Mouse (Mus musculus) ZHBTc4 (cell line): ENCODE data around the gene Sparcl1.

Experiments used
- DNase-seq: peaks from one replicate; pipeline ENCODE4 v3.0.0-alpha.2; 2011; ENCODE audit warnings: low read depth, low spot score

The Sparcl1 gene

DNA sequence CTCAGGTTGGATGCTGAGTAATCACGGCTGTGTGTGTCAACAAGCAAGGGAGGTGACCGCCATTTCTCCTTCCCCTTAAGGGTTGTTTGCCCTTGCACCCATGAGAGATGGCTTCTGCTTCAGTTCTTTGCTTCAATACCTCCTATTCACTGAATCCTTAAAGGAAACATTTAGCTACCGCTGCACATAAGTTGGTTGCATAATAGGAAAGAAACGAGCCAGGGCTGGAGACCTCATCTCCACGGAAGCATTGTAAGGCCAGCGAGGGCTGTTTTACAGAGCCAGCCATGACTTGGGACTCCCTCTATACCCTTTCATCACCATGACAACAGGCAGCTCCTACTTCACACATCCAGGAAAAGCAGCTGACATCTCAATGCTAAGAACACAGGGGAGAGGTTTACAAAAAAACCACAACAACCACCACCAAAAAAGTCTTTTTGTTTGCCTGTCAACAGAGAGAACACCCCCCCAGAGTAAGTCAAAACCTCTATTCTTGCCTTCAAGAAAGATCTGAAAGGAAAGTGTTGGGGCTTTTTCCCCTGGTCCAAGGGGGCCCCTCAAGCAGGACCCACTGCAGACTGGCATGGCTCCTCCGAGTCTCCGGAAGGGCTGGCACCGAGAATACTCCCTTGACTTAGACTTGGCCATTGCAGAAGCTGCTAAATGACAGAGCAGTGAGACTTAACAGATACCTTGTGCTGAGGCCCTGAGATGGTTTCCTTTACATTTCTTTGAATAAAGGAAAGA lies 3.2 kb downstream of the Sparcl1 start:
- peak; percentile 72 for DNase-seq

DNA sequence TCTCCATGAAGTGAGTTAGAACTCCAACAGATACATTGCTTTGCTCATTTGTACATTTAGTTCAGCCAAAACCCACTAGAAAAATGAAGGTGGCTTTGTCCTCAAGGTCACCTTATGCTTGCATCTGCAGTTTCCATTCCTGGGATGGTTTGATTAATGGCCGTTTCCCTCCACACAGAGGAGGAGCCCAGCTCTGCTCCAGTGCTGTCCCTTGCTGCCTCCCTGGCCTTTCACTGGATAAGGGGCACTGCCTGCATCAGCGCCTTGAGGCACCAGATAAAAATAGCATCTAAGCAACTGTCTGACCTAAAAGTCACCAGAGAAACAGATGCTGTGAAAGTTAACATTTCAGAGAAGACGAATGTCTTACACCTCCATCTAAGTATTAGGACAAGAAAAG lies 4.0 kb downstream of the Sparcl1 start:
- DNase-seq, result peak; percentile 69

DNA sequence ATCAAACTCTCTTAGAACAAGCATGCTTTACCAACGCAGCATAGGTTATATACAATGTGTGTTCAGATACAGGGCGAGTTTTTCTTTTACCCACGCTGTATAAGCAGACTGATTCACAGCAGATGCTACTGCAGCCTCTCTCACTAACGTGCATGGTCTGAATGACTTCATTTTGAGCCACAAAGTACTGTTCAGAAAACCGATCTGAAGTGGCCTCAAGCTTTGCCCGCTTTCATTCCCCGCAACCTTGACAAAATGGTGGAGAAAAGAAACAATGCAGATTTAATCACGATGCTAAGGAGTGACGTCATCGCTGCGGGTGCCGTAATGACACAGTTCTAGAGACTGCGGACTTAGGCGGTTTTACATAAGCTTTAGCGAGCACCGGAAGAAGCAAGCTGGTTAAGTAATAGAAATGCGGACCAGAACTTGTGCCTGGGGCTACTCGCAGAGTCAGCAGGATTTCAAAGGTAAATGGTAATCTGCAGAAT lies 4.6 kb downstream of the Sparcl1 start:
- DNase-seq, result peak; percentile 95

DNA sequence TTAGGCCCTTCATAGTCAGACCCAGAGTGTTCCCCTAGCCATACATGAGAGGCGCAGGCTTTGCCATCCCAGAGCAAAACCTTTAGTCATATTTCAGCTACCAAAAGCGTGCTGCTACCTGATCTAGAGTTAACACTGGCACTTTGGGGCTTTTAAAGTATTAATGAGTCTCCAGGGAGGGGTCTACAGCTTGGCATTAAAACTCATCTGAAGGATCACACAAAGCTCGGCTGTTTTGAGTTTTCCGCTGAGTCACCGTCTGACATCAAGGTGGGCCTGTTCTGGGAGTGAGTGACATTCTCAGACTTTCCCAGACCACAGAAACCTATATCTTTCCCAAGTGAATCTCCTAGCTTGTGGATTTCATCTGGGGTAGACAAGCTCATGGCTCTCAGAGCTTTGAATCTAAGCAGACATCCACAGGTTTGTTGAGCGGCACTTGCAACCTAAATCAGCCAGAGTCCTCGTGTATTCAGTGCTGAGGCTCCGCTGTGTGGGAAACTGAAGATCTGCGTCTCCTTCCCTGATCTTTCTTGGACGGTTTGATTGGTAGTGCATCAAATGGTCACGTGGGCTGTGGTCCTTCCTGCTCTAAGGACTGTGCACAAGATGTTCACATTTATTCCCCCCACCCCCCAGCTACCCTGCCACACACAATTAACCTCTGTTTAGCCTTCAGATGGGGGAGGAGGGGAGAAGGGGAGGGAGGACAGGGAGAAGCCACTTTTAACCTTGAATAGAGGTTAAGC lies 5.2 kb downstream of the Sparcl1 start:
- peak; percentile 71 for DNase-seq

DNA sequence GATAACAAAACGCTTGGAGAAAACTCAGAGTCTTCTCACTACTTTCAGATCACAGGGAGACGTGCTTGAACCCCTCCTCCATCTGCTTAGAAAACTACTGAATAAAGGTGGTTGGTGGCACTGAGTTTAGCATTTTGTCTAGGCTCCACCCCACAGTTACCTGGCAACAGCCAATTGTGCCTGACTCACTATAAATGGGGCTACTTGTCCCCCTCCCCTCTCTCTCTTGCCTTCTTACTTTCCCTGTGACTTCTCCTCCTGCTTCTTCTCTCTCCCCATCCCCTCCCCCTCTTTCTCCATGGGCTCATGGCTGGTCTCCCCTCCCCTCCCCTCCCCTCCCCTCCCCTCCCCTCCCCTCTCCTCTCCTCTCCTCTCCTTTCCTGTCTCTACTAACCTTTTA lies 9.4 kb downstream of the Sparcl1 start:
- DNase-seq, result peak; percentile 79

DNA sequence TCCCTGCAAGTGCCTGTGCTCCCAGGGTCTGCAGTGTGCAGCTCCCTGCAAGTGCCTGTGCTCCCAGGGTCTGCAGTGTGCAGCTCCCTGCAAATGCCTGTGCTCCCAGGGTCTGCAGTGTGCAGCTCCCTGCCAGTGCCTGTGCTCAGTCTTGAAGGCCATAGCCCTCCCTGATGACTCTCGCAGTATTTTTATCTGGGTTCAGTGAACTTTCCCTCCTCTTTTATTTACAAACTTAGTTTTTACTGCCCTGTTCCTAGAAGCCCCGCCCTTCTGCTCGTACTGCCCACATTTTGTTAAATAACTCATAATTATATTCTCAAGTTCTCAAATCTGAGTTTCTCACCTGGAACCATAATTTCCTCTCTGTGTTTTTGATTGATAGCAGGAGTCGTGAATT lies 10.4 kb downstream of the Sparcl1 start:
- DNase-seq, result no peak

DNA sequence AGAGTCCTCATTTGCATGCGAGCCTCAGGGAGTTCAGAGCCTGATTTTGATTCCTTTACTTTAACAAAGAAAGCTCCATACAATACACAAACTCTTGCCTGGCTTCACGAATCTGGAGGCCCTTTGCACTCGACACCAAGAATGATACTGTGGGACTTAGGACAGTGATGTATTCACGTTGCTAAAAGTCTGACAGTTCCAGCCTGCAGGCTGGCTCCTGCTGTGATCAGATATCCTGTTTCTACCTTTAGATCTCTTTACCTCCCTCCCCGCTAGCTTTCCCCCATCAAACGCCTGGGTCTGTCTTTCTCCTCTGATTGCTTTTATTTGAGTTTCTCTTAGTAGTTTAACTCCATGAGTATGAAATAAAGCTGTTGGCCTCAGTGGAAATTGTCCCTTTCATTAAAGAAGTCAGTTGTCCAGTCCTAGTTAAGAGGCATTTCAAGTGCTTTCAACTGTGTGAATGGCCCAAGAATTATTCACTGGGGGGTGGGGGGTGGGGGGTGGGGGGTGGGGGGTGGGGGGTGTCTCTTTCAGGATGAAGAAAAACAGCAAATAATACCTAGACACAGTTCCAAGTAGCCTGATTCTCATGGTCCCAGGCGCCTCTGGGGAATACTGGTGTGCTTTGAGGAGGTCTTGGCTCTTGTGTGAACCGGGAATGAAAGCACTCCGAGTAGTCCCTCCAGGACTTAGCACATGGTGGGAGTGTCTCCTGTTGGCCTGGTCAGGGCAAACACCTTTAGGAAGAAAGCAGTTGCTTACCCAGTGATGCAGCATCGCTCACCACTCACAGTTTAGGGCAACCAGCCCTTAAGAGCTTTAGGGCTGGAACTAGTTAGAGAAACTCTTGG lies 11.6 kb downstream of the Sparcl1 start:
- DNase-seq, result no peak

DNA sequence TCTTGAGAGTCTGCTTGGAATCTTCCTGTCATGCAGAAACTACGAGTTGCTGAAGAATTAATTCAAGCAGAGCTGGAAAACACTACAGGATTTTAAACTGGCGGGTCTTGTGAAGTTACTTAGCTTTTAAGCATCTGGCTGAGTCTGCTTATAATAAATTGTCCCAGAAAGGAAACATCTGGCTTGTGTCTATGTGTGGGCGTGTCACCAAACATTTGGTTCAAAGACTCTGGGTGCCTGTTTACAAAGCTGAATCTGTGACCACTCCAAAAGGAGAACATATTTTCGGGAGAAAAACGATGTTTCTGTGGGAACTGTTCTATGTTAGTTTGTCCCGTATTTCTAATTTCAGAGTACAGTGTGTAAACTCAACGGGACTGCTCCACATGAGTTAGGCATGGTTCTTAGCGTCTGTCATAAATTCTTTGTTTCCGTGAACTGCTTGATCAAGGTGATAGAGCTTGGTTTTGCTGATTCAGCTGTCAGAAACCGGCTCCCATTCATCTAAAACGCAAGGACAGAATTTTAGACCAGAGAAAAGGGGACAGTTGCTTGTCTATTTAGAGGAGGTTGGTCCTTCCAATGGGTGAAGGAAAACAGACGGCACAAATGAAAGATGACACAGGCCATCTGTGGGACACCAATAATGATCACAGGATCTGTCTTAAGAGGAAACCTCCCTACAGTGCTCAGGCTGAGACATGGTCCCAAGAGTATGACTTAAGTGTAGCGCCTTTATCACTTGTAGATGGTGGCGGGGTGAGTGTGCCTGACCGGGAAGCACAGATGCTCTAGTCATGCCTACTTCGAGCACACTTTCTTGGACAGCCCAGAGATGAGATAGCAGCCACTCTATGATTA lies 17.2 kb downstream of the Sparcl1 start:
- no peak for DNase-seq

DNA sequence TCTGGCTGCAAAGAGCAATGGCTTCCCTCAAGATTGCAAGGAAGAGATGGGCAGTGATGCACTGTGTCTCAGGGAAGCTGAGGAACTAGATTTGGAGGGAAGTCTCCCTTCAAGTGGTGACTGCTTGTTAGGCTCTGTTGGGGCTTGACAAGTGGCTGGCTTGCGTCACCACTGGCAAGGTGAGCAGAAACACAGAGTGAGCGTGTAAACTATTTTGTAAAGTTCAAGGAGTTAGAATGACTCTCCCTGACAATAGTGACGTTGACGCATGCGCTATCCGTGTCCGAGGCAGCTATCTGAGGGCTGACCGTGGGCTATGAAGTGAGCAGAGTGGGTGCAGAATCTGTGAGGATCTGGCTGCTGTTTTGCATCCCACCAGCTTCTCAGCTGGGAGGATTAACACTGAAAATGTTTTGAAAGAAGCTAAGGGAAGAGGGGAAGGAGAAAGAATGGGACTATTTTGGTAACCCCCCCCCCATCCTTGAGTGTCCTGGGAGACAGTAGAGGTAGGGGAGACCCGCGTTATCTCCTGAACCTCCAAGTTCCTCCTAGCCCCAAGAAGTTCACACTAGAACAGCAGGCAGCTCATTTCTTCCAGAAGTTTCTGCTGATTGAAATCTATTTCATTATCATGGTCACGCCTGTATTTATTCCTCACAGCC lies 18.0 kb downstream of the Sparcl1 start:
- DNase-seq, result no peak

DNA sequence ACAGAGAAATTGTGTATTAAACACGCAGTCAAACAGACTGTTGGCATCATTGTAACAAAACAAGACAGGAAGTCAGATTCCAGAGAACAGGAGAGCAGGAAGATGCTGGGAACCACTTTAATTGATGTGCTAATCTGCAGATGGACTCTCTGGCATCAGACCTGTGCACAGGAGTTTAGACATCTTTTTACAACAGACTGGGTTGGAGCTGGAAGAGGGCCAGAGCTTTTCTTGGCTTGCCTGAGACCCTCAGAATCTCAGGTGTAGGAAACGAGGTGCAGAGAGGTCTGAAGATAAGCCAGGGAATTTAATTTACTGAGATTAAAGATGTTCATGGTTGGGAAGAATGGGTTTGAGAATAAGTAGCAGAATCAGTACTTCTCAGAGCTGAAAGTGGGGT lies 23.8 kb downstream of the Sparcl1 start:
- no peak for DNase-seq

DNA sequence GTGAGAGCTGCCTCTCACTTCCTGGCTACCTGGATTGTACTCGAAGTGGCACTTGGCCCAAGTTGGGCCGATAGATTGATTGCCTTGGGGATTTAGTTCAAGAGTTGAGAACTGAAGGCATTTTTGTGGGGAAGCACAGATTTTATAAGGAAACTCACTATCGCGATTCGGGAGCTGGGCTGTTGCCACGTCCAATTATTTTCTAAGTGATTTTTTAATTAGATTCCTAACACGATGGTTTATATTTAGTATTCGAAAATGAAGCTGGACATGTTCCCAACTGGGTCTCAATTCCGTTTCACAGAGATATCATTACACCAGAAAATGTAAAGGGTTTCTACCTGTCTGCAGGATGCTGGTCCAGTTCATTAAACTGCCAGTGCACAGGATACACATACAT lies 28.2 kb downstream of the Sparcl1 start:
- DNase-seq, result no peak

DNA sequence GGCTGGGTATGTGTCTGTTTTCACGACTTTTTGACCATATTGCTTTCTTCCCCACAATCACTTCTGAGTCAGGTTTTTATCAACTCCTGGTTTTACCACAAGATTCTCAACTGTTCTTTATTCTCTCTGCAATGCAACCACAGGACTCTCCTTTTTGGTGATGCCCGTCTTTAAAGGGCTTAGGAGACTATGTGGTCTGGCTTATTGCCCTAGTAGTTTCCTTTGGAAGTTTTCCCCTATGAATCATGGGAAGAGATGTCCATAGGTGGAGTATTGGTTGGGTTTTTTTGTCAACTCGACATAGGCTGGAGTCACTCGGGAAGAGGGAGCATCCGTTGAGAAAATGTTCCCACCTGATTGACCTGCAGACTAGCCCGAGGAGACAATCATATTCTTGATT lies 32.8 kb downstream of the Sparcl1 start:
- no peak for DNase-seq

DNA sequence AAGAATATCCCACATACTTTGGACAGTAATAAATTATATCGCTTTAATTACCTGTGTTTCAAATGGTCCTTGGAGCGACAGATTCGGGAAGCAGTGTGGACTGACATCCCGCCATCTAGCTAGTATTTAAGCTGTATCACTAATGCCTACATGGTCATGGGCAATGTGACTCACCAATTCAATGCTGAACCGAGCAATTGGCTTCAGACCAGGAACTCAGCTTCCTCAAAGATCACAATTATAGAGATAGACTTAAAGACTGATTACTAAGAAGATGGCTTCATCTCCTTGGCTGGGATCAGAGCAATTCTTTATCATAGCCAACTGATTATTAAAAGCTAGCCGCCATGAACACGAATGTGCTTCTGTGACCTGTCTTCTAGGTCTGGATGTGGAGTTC lies 36.0 kb downstream of the Sparcl1 start, which contains the start of gene Gm17660:
Gene Gm17660 (minus strand): TSS at position 101 of the 400 bp plus-strand sequence.
- DNase-seq, result no peak

DNA sequence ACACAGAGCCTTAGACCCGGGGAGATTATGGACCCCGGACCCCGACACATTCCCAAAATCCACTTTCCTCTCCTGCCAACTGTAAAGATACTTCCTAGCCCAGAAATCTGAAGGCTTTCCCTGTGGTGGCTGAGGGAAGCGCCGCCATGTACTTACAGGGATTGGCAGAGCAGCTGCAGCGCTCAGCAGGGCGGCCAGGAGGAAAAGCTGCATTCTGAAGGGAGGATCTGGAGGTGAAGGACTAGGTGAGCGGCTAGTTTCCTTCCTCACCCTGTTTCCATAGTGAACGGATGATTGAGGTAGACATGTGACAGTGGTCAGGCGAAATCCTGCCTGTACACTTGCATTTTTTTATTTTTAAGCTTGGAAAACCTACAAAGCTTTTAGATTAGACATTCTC lies 37.2 kb downstream of the Sparcl1 start:
- DNase-seq, result peak; percentile 52

DNA sequence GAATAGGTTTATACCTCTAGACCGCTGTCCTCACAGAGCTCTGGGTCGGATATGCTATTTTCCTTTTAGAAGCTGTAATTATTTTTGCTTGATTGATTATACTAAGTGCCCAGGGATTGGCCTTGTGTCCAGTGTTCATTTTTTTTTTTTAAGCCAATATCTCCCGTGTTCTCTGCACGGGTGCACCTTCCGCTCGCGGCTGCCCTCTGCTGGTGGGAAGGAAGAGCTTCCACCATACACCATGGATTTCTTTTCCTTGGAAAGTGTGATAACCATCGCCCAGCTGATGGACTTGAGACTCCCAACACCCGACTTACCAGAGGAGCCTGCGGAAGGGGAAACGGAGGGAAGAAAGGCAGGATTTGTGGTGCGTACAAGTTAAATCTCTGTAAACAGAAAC lies 39.1 kb downstream of the Sparcl1 start:
- DNase-seq, result peak; percentile 83

DNA sequence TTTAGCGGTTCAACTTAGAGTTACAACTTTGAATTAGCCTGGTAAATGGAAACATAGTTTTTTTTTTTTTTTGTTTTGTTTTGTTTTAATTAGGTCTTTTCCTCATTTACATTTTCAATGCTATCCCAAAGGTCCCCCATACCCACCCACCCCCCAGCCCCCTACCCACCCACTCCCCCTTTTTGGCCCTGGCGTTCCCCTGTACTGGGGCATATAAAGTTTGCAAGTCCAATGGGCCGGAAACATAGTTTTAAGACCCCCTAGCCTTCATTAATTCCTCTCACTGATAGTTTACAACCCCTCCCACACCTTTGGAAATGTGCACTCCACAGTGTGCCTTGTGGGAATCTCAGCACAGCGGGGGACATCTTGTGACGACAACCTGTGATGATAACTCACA lies 39.9 kb downstream of the Sparcl1 start:
- no peak for DNase-seq

DNA sequence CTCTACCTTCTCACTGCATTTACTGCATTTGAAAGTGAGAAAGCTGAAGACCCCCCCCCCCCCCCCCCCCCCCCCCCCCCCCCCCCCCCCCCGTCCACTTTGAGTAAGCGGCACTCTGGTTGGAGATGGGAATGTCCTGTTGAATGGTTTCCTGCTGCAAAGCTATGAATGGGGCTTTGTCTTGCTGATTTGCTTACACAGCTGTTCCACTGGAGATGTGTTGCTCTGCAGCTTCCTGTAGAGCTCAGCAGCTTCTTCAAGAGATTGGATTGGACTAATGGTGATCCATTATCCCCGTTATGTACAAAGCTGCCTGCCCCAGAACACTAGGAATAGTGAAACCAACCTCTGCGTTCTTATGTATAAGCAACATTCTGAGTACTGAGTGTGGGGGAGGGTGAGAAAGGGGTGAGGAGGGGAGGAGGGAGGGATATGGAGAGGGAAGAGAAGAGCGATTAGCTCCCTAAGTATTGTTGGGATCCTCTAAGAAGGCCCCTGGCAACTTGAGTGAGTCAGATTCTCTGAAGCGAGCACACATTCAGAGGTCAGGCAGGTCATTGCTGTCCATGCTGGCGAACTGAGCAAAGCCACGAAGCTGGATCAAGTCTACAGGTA lies 41.2 kb downstream of the Sparcl1 start:
- DNase-seq, result peak; percentile 73

DNA sequence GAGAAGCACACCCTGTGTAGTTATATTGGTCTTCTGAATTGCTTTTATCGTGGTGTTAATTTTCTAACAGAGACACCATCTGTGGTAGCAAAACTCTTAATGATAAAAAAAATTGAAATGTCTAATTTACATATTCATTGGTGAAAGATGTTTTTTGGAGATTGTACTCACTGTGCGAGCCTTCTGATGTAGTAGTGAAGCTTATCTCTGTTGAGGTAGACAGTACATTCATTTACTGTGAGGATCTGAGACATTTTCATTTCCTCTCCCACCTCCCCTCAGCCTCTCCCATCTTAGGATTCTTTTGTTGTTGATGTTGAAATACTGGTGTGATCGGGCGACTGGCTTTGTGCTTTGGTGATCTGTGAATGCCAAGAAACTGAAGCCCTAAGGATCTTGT lies 42.5 kb downstream of the Sparcl1 start:
- DNase-seq, result no peak

DNA sequence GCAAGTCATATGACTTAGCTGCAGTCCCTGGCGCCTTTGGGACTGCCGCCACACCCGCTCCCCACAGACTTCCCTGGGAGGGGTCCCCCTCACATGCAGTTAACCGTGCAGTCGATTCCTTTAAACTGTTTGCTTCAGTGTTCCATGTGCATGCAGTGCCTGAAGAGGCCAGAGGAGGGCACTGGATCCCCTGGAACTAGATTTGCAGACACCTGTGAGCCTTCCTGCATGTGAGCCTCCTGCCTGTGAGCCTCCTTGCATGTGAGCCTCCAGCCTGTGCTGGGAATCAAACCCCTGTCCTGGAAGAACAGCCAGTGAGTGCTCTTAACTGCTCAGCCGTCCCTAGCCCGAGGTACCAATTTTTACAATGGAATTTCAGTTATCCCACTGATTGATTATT lies 44.8 kb downstream of the Sparcl1 start:
- peak; percentile 56 for DNase-seq
